Mouse (Mus musculus) brain, adult 2 months (tissue): ENCODE results near the gene Fam71f2.

Experiments
- DNase-seq: peaks from one replicate; pipeline ENCODE4 v3.0.0; 2011; ENCODE audit warnings: low read depth, low spot score

Gene Fam71f2

DNA sequence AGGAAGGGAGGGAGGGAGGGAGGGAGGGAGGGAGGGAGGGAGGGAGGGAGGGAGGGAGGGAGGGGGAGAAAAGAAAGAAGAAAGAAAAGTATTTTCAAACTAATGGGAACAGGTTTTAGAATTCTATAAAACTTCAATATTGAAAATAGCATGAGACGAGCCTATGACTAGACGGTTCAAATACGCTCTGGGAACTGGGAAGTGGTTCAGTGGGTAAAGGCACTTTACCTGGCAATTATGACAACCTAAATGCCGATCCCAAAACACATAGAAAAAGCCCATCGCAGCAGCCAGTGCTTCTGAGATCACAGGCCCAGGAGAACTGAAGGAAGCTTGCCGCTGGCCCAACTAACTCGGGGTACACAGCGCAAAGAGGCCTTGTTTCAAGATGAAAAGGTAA is at the start of gene Fam71f2:
Gene Fam71f2, plus strand, starts transcription at position 301 of the 400 bp plus-strand sequence.
- no peak for DNase-seq

DNA sequence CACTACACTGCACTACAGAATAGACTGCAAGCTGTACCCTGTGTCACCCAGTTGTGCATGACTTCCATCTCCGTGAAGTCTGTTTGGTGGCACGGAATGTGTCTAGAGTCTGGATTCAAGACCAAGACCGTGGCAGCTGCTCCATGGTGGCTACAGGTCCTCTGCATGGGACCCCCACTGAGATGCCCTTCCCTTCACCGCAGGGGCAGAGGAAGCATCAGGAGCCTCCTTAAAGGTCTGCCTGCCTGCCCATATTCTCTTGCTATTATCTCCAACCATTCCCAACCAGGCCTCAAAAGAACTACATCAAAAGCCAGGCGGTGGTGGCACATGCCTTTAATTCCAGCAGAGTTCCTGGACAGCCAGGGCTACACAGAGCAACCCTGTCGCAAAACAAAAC is 49.0 kb upstream of the Fam71f2 start:
- DNase-seq = no peak

DNA sequence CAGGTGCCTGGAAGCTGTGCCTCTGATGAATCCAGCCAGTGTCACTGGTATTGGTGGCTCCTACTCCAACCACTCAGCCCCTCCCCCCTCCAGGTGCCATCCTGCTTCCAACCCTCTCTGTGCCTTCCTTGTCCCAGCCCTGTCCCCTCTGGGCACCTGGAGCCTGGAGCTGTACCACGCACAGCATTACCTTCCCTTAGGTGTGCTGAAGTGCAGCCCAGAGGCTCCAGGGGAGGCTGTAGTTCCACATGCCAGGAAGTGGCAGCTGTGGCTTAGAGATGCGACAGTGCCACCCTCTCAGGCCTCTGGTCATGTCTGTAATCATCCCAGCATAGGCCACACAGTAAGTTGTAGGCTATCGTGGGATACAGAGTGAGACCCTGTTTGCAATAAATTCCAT is 47.6 kb upstream of the Fam71f2 start:
- no peak for DNase-seq

DNA sequence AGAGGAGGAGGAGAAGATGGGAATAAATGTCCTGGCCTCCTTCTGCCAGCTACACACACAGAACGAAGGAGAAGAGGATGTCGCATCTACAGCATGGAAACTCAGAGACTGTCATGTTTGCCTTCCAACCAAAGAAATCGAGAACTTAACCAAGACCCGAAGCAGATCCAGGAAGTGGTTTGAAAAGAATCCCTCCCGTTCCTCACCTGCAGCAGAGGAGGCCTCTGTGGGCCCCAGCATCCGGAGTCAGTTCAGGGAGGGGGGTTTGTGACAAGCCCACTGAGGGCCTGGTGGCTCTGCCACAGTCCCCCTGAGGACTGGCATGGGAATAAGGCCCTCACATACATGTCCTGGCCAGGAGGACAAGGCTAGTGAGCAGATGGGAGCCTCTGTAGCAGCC is 47.1 kb upstream of the Fam71f2 start:
- DNase-seq = no peak

DNA sequence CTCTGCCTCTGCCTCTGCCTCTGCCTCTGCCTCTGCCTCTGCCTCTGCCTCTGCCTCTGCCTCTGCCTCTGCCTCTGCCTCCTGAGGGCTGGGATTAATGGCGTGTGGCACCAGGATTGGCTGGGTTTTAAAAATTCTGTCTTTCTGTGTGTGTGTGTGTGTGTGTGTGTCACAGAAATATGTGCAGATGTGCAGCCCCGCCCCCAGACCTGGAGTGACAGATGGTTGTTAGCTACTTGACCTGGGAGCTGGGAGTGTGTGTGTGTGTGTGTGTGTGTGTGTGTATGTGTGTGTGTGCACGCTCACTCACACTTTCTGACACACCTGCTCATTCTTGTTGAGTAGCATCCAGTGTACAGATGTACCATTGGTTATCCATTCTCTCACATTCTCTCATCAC is 45.7 kb upstream of the Fam71f2 start:
- DNase-seq = no peak

DNA sequence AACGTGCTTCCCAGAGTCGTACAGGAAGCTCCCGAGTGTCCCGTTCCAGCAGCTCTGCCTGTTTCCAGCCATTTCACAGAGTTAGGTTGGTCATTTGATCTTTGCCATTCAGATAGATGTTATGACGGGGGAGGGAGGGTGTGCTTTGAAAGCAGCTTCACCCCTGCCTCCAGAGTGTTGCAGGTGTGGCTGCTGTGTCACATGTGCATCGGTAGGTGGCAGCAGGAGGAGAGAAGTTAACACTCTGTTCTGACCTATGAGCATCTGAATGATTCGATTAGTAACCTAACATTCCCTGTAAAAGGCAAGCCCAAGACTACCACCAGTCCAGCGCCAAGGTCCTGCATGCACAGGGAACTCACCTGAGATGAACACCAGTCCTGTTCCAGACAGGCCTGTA is 45.1 kb upstream of the Fam71f2 start:
- peak; percentile 49 for DNase-seq

DNA sequence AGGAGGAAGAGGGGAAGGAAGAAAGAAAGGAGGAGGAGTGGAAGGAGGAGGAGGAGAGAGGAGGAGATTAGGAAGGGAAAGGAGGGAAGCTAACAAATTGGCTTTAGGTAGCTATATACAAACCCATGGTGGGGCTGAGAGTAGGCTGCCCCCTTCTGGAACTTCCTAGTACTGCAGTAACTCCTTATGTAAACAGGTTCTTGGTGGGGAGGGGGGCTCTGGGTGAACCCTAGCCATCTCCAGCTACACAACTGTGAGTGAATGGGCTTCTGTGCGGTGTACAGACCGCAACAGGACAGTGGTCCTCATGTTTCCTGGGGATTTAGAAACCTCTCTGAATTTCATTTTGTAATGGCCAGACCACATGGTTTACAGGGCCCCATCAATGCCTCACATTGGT is 38.6 kb upstream of the Fam71f2 start:
- DNase-seq = peak; percentile 65

DNA sequence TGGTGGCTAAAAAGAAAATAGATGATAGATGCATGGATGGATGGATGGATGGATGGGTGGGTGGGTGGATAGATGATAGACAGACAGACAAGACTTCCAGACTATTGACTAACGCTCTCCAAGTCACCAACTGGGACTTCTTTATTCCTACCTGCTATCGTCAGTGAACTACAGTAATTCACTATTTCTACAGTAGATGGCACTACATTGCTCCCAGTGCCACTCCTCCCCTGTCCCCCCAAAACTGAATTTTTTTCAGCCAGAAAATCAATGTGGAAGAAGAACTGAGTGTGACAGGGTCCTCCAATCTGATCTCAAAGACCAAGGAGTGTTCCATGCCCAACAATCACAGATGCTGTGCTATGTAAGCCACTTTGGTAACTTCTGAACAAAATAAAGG is 37.7 kb upstream of the Fam71f2 start:
- DNase-seq = no peak

DNA sequence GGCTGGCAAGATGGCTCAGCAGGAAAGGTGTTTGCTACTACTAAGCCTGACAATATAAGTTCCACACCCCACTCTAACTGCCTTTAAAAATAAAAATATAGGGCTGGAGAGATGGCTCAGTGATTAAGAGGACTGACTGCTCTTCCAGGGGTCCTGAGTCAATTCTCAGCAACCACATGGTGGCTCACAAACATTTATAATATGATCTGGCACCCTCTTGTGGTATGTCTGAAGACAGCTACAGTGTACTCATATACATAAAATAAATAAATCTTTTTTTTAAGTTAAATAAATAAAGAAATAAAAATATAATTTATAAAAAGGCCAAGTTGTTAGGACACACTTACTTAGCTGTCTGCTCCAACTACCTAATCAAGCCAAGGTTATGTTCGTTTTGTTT is 37.1 kb upstream of the Fam71f2 start:
- DNase-seq = no peak

DNA sequence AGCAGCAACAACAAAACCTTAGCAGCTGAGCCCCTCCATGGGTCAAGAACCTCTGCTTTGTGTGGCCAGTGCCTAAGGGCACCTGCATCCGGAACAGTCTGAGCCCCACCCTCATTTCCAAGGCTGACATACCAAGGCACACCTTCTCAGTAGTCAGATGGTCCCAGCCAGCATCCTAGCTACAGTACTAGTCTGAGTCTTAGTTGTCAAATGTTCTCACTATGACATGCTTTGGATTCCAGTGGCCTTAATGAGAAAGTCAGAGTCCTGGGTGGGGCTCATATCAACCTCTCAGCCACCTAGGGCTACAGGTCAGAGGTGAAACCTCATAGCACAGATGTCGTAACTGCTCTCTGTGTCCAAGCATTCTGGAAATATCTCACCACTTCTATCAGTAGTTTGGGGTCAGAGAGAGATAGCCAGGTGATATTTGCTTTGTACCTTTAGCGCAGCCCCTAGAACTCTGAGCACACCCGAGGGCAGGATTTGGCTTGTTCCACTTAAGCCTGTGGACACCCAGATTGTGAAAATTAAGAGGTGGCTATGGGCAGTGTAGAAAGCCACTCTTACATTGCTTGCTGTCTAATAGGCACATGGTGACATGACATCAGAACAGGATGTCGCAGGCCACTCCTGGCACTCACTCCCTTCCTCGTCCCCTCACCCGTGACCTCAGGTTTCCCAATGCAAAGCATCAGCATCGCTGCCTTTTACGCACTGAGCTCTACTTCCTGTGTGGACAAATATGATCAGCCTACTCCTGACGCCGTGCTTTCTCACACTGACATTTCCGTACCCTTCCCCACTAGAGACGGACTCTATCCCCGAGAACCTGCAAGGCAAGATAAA is 33.9 kb upstream of the Fam71f2 start:
- DNase-seq = no peak

DNA sequence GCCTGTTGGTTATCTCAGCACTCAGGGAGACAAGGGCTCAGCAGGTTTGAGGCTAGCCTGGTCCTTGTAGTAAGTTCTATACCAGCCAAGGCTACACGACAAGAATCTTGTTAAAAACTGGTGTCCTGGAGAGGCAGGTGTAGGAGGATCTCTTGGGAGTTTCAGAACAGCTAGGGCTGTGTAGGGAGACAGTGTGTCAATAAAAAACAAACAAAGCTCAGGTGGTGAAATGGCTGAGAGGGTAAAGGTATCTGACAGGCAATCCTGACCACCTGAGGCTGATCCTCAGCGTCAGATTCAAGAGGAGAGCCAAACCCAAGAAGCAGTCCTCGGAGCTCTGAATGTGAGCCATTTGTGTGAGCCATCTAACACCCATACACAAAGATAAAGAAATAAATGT is 33.2 kb upstream of the Fam71f2 start:
- no peak for DNase-seq

DNA sequence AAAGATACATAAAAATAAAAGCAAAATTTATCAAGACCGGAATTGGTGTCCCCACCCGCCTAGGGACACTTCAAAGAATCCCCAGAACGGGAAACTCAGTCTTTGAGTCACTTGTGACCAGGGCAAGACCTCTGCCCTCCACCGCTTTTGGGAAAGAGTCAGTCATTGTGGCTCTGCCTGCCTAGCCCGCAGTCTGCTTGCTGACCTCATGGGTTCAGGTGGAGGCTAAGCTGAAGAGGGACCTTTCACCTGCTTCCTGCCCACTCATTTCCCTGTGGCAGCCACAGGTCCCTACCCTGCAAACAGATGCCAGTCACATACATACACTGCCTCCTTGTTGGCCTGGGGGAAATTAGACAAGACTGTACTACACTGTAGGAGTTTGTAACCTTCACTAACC is 32.8 kb upstream of the Fam71f2 start:
- no peak for DNase-seq

DNA sequence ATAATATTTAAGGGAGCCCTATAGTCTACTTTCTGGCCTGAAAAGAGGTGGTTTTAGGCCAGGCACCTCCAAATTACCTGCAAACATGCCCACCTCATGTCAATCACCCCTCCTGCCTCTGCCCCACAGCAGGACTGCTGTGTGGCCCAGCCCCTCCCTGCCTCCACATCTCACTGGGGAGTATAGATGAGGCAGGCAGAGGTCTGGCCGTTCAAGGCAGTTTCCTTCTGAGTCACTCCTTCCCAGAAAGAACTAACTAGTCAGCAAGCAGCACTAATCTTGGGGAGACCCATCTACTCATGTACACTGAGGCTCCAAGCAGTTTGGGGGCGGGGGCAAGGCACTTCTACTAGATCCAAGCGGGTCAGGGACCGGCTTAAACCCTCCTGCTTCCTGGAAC is 32.3 kb upstream of the Fam71f2 start:
- DNase-seq = no peak

DNA sequence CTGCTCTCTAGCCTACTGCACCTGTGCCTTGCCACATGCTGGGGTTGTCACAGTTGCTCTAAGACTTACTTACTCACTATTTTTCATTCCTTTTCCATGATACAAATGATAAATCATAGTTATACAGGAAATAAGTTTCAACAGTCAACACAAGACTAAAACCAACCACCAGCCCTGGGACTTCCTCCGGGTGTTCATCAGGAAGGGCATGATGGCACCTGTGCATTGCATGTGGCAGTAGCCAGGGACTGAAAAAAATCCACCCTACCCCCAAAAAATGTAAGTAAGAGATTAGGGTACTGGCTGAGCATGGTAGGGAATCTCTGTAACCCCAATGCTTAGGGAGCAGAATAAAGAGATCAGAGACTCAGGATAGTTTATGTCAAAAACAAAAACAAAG is 20.0 kb upstream of the Fam71f2 start:
- no peak for DNase-seq

DNA sequence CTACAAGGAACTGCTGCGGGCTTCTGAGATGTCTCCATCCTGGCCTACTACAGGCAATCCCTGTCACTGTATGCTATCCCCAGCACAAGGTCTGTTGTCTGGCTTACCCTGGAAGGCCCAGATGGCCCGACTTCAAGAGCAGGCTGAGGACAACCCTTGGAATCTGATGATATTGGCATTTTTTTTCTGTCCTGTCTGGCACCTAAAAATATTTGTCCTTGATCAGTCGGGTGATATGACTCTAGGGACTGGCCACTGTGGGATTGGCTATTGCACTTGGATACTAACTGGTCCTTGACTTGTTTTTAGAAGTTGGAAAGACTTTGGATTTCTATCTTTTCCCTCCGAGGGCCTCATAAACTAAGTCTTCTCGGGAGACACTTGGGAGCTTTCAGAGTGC is 17.6 kb upstream of the Fam71f2 start:
- DNase-seq = no peak

DNA sequence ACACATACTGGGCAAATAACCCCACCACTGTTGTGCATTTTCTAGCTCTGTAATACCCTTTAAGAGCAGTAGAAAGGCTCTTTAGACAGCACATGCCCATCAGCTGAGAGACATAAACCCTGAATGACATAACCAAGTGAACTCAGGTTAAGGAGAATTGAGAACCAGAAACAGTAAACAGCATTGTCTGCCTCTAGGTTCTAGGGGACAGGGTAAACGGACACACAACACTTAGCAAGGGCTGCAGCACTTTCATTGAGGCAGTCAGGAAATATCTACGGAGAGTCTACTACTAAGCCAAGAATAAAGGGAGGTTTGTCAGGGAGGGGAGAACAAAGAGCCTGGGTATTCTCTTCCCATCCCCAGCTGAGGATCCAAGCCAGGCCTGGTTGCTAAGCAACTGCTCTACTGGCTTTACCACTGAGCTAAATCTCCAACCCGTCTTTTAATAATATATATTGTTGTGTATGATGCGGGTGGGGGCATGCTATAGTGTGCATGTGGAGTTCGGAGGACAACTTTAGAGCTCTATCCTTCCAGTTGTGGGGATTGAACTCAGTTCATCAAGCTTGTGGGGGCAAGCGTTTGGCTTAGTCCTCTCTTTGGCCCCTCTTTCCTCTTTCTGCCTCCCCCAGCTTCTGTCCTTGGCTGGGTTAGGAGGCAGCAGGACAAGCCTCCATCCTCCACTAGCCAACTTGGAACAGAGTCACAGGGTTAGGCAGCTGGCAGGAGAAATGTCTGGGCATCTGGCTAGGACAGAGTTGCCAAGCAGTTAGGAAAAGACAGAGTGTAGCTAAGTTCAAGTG is 15.5 kb upstream of the Fam71f2 start:
- DNase-seq = peak; percentile 83

DNA sequence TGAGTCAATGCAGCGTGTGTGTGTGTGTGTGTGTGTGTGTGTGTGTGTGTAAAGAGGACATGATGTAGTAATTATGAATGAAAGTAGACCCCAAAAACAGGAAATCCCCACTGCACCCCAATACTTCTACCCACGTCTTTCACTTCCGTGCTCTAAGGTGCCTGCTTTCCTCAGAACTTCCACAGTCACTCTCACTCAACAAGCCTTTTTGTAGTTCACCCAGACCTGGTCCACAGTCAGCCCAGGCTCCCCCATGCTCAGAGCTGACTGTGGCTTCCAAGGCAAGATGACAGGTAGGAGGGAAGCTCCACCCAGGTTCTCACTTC is 15.0 kb upstream of the Fam71f2 start:
- no peak for DNase-seq

DNA sequence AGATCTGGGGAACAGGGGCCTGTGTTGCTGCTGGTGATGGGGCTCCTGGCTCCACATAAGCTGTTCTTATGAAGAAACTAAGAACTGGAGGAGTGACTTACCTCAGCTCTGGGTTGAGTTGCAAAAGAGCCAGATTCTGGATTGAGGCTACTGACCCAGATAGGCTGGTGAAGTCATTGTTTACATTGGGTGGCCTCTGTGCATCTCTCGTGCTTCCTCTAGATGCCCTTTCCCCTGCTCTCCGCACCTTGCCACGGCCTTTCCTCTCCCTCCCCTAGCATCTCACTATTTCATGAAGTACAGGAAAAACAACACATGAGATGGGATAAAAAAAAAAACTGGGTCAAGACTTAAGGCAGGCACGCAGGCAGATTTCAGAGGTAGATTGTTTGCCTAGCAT is 12.5 kb upstream of the Fam71f2 start:
- DNase-seq = no peak

DNA sequence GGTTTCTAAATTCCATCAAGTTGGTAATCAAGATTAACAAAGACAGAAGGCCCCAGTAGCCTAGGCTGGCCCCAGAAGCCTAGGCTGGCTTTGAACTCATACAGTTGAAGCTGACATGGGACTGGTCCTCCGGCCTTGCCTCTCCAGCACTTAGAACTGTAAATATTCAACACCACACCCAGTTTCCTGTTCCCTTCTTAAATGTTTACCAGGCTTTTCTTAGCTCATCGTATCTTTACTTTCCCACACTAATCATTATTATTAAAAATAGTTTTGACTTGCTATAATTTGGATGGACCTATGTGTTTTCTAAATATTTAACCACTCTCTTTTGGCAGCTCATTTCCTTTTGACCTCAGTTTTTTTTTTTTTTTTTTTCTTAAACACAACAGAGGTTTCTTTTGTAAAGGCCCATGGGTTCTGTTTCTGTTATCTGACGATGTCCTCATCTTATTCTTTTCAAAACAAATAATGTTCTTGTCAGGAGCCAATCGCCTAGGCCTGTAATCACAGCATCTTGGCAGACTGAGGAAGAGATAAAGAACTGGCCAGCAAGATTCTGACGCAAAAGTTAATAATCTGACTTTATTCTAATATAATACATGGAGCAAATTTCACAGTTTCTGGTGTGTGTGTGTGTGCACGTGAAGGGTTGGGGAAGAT is 10.3 kb upstream of the Fam71f2 start:
- no peak for DNase-seq

DNA sequence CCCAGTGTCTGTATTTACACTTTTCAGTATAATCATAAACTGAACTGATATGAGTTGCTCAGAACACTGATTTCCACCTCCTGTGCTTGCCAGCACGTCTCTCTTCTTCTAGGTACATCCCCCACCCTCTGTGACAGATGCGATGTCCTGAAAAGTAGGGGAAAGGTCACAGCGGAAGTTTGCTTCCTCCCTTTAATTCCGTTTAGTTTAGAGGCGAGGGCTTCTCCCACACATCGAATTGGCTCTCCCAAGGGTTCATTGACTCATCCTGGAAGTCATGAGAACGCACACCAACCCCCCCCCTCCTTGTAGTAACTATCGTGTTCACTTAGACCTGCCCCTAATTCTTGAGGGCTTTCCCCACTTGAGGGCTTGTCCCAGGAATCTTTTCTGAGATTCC is 8.4 kb upstream of the Fam71f2 start:
- peak; percentile 7 for DNase-seq

DNA sequence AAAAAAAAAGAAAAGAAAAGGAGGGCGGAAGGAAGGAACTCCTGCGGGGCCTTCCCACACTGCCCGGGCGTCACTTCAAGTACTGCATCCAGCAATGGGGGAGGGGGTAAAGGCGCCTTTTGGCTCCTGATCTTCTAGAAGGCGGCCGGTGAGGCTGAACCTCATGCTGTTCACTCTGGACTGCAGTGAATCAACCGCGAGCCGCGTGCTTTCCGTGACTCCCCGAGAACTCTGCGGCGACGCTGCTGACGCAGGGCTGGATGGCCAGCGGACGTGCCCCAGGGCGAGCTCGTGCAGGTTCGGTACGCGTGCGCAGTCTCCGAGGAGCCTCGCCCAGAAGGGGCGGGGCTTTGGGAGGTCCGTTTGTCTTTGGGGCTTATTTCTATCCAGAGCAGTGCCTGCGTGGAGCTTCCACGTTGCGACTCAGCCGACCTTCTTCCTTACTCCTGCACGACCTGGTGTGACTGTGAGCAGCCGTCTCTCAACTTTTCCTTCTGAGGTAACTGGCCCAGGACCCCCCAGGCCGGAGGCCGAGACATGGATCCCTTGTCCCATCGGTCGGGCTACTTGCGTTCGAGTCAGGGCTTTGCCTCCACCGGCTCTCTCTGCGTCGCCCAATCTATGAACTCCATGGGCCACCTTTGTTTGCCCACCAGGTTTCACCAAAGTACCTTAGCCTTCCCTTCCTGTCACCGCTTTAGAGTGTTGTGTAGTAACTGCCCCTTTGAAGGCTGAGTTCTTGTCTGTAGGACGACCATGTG is 6.9 kb upstream of the Fam71f2 start, which contains the start of gene Hilpda:
Gene Hilpda, plus strand, starts transcription at position 177 of the 761 bp plus-strand sequence.
- DNase-seq = peak; percentile 97

DNA sequence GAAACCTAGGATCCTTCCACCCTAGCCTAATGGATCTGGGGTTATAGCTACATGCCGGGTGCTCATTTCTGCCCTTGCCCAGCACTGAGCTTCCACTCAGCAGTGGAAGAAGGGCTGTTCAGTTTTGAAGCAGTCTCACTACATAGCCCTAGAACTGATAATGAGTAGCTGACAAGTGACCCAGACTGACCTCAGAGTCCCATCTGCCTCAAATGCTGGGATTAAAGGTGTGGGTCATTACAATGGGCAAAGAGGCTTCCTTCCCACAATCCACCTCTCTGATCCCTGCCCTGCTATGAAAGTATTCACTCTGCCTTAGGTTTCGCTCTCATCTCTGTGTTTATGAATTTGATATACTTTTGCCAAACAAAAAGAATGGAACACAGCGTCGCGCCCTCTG is 2.6 kb upstream of the Fam71f2 start:
- no peak for DNase-seq
